Mouse (Mus musculus) bone marrow macrophage, adult 2 months (primary cell): ENCODE results near the gene Ccdc126. TPM values are rescaled to one million over a fixed set of nuclear protein-coding genes. Genes with fewer than 3 reads are reported as not detected.

ENCODE experiments used
- H3K27ac ChIP-seq: 2 replicates; pipeline ENCODE4 v1.5.1; 2012; ENCODE audit warnings: low read depth, low read length; ENCODE audit not compliant: insufficient read depth
- H3K4me1 ChIP-seq: 2 replicates; pipeline ENCODE4 v1.6.1; 2012; ENCODE audit warnings: low read length; ENCODE audit not compliant: control insufficient read depth, insufficient read depth
- H3K4me3 ChIP-seq: 2 replicates; pipeline ENCODE4 v1.5.1; 2012; ENCODE audit warnings: mild to moderate bottlenecking, low read length, moderate library complexity; ENCODE audit not compliant: insufficient read depth
- CTCF ChIP-seq: IDR thresholded peaks from 2 replicates; pipeline ENCODE4 v1.5.1; 2012; ENCODE audit warnings: low read depth, mild to moderate bottlenecking, low read length, moderate library complexity
- POLR2A ChIP-seq: IDR thresholded peaks from 2 replicates; pipeline ENCODE4 v1.6.1; 2012; ENCODE audit warnings: mild to moderate bottlenecking, low read depth, low read length, borderline replicate concordance
- polyA plus RNA-seq: library from polyadenylated mRNA; stranded (reverse); fragments of >200 nt; gene quantifications from 2 replicates; pipeline ENCODE4 v1.2.4, GENCODE M21; 2012; ENCODE audit not compliant: missing spikeins, insufficient read depth, insufficient read length

Ccdc126 gene
- polyA plus RNA-seq, 1 experiment = 6.4 TPM

GRCm38 (mm10) chr6:49319595-49320315, 681 bp downstream of the Ccdc126 start:
- TF ChIP-seq POLR2A (no peak), CTCF (no peak)
- peak overlapping the region; percentile 67 for H3K27ac ChIP-seq
- H3K4me3 ChIP-seq = peak overlapping the region; percentile 81
- H3K4me1 ChIP-seq = peaks cover 30% of the 10 kb centered on the region

DNA sequence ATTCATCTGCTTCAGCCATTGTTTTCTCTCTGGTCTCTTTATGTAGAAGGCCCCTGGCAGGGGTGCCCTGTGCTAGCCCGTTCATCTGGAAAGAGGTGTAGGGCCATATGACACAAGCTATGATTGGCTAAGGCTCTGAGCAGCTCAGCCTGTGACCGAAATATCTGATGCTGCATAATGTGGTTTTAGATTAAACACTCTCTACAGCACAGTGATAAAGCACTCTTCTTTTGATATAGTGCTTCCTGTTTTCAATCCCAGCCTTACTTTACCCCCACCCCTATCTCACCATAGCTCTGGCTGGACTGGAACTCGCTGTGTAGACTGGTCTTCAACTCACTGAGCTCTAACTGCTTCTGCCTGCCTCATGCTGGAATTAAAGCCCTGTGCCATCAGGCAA, 2.3 kb downstream of the Ccdc126 start:
- H3K27ac ChIP-seq = no peak overlapping the region
- TF ChIP-seq POLR2A = no peak
- no peak for TF ChIP-seq CTCF
- peaks cover 30% of the 10 kb centered on the region for H3K4me1 ChIP-seq
- H3K4me3 ChIP-seq = no peak overlapping the region

- Histone ChIP-seq H3K4me3 (no peak overlapping the region), H3K27ac (no peak overlapping the region), H3K4me1 (peaks cover 30% of the 10 kb centered on the region)
- no peak for TF ChIP-seq POLR2A
- no peak for TF ChIP-seq CTCF
These were observed 3.0 kb downstream of the Ccdc126 start for GRCm38 (mm10) chr6:49322056-49322455.

DNA sequence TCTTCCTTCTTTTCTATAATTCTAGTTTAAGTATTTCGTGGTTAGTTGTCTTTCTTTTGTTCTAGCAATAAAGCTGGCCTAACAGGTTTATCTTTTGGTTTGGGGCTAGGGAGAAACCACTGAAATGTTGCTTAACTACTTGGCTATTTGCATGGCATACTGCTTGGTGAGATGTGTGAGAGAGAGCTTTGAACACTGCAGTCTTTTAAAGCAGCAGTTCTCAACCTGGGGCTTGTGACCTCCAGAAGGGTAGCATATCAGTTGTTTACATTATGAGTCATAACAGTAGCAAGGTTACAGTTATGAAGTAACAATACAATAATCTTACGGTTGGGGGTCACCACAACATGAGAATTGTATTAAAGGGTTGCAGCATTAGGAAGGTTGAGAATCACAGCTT, 3.9 kb downstream of the Ccdc126 start:
- peaks cover 30% of the 10 kb centered on the region for H3K4me1 ChIP-seq

GRCm38 (mm10) chr6:49324528-49324927, 5.5 kb downstream of the Ccdc126 start:
- H3K27ac ChIP-seq = no peak overlapping the region
- TF ChIP-seq POLR2A (no peak), CTCF (no peak)
- peaks cover 30% of the 10 kb centered on the region for H3K4me1 ChIP-seq
- no peak overlapping the region for H3K4me3 ChIP-seq

More for the DNA sequence above, 3.9 kb downstream of the Ccdc126 start:
- TF ChIP-seq CTCF (no peak), POLR2A (no peak)
- Histone ChIP-seq H3K4me3 (no peak overlapping the region), H3K27ac (peak overlapping the region; percentile 19; the same call in 1 of the 2 replicates)

GRCm38 (mm10) chr6:49325294-49325693, 6.2 kb downstream of the Ccdc126 start:
- Histone ChIP-seq H3K4me3 (no peak overlapping the region), H3K27ac (no peak overlapping the region), H3K4me1 (peaks cover 25% of the 10 kb centered on the region)
- TF ChIP-seq CTCF = no peak
- no peak for TF ChIP-seq POLR2A

GRCm38 (mm10) chr6:49326846-49327245, 7.8 kb downstream of the Ccdc126 start:
- Histone ChIP-seq H3K27ac (no peak overlapping the region), H3K4me3 (no peak overlapping the region), H3K4me1 (peaks cover 23% of the 10 kb centered on the region)
- TF ChIP-seq CTCF = no peak
- no peak for TF ChIP-seq POLR2A

DNA sequence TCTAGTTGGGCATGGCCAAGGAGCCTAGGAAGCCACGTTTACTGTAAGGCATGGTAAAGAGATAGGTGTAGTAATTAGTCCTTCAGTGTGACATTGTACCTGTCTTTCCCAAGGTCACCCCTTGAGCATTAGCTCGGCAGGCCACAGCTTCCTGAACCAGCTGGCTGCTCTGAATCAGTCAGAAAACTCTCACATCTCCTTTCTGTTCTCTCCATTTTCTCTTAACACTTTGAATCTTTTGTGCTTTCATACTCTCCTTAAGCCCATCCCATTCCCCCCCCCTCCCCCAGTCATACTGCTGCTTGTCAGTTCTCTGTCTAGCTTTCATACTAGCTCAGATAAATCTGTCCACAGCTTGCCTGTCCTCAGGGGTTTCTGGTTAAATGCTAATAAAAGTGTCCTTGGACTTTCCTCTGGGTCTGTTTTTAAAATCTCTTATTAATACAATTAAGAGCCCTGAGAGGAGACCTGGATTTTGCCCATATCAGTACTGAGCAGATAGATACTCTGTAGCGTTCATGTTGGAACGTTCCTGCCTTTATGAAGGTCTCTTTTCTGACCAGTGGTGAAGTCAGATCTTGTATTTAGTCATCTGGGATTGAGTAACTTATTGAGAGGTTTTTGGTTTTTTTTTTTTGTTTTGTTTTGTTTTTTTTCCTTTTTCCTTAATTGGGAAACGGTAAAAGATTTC, 12.4 kb downstream of the Ccdc126 start:
- H3K4me1 ChIP-seq = peaks cover 15% of the 10 kb centered on the region
- TF ChIP-seq POLR2A (no peak), CTCF (no peak)
- H3K4me3 ChIP-seq = no peak overlapping the region
- H3K27ac ChIP-seq = 0 out of 2 replicates have a peak overlapping the region, but pooled peaks have one; percentile 4

DNA sequence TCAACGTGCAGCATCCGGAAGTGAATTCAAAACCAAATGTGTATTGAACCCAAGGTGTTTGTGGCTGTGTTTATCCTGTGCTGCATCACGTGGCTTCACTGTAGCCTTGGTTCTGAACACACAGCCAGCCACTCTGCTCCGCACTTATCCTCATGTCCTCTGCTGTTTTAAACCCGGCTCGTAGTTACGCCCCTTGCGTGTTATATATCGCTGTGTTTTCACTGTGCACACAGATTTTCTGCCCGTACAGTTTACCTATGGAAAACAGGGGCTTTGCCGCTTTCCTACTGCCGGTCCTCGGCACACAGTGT, 12.9 kb downstream of the Ccdc126 start:
- H3K4me1 ChIP-seq = peaks cover 15% of the 10 kb centered on the region
- H3K27ac ChIP-seq = peak overlapping the region; percentile 8; the same call in 1 of the 2 replicates
- no peak overlapping the region for H3K4me3 ChIP-seq
- no peak for TF ChIP-seq CTCF
- TF ChIP-seq POLR2A = no peak

DNA sequence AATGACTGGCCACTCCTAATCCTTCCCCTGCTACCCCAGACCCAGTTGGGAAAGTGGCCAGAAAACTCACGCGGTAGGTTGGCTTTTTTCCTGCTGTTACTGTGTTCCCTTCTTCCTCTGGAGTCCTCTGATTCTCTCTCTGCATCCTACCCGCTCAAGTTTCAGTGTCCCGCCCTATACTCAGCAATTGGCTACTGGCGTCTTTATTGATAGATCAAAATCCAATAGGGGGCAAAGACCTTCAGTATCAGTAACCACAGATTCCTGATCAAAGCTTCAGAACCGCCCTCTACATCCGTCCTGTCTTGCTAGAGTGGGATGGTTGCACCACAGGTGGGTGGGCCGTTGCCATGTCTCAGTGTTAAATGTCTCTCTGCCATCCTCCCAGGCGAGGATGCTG, 19.5 kb downstream of the Ccdc126 start:
- no peak overlapping the region for H3K4me3 ChIP-seq
- peaks cover 4% of the 10 kb centered on the region for H3K4me1 ChIP-seq
- TF ChIP-seq CTCF (no peak), POLR2A (no peak)
- H3K27ac ChIP-seq = no peak overlapping the region
